Mouse (Mus musculus) midbrain, embryonic 10.5 days (tissue): ENCODE measurements around the gene Tsen54. TPM values are rescaled to one million over a fixed set of nuclear protein-coding genes. Genes with fewer than 3 reads are reported as not detected.

Experiments used
- DNase-seq: peaks from one replicate; pipeline ENCODE4 v3.0.0-alpha.2; 2017; ENCODE audit warnings: low spot score
- H3K27ac ChIP-seq: fragments of 300-500 bp; sonication (generic); replicated peaks from 2 replicates; pipeline ENCODE4 v1.5.1; 2016; ENCODE audit warnings: mild to moderate bottlenecking
- H3K27me3 ChIP-seq: fragments of 300-500 bp; sonication (generic); 2 replicates; pipeline ENCODE4 v1.6.1; 2016; ENCODE audit warnings: low read depth, mild to moderate bottlenecking; ENCODE audit not compliant: poor library complexity, severe bottlenecking
- H3K36me3 ChIP-seq: fragments of 300-500 bp; sonication (generic); 2 replicates; pipeline ENCODE4 v1.6.1; 2016; ENCODE audit warnings: mild to moderate bottlenecking, moderate library complexity
- H3K4me1 ChIP-seq: fragments of 300-500 bp; sonication (generic); 2 replicates; pipeline ENCODE4 v1.6.1; 2016
- H3K4me3 ChIP-seq: fragments of 300-500 bp; sonication (generic); 2 replicates; pipeline ENCODE4 v1.5.1; 2016; ENCODE audit warnings: mild to moderate bottlenecking, moderate library complexity
- H3K9me3 ChIP-seq: fragments of 300-500 bp; sonication (generic); replicated peaks from 2 replicates; pipeline ENCODE4 v1.6.1; 2016; ENCODE audit warnings: mild to moderate bottlenecking
- WGBS: fragments of 180-500 bp; shearing (Covaris S2); methylation state at CpG from one replicate; pipeline ENCODE4 v1.1.7; 2016; 5-methylcytosine and 5-hydroxymethylcytosine counted together
- microRNA-seq: library from miRNA; unstranded; fragments of <30 nt; microRNA quantifications from one replicate; pipeline ENCODE4, GENCODE M21; 2017
- polyA plus RNA-seq: library from polyadenylated mRNA; unstranded; fragments of >200 nt; fragmentation: Nextera tagmentation; extraction: Ambion mirVana; gene quantifications from 2 replicates; pipeline ENCODE4 v1.2.1, GENCODE M21; 2016

The Tsen54 gene
- polyA plus RNA-seq, 1 experiment from 2014 or later = 39.7 TPM

GRCm38 (mm10) chr11:115858354-115858753 is 43.8 kb downstream of the Tsen54 start, which contains the start of gene Myo15b:
Myo15b (plus strand) TSS chr11:115858406.
- WGBS = 12% methylated on average over 27 of the region's 27 CpGs
- Histone ChIP-seq H3K27me3 (peaks cover 81% of the 10 kb centered on the region), H3K9me3 (no peaks in the 10 kb centered on the region), H3K4me1 (peaks cover 26% of the 10 kb centered on the region), H3K27ac (peak within 1 kb of the TSS; percentile 59; the same call in 1 of the 2 replicates), H3K36me3 (no peaks in the 10 kb centered on the region), H3K4me3 (peak within 1 kb of the TSS; percentile 51)
- peak; percentile 39 for DNase-seq

GRCm38 (mm10) chr11:115859143-115859945 is 44.8 kb downstream of the Tsen54 start:
- WGBS = 3% methylated on average over 75 of the region's 75 CpGs
- peak; percentile 87 for DNase-seq
- Histone ChIP-seq H3K9me3 (no peaks in the 10 kb centered on the region), H3K4me3 (peak overlapping the region; percentile 51), H3K27ac (peak overlapping the region; percentile 59; the same call in 1 of the 2 replicates), H3K27me3 (peaks cover 81% of the 10 kb centered on the region), H3K4me1 (peaks cover 26% of the 10 kb centered on the region), H3K36me3 (no peaks in the 10 kb centered on the region)

- Histone ChIP-seq H3K27ac (no peak overlapping the region), H3K4me3 (no peak overlapping the region), H3K36me3 (no peaks in the 10 kb centered on the region), H3K4me1 (peaks cover 27% of the 10 kb centered on the region), H3K27me3 (peaks cover 39% of the 10 kb centered on the region), H3K9me3 (no peaks in the 10 kb centered on the region)
- WGBS = 85% methylated on average over 8 of the region's 8 CpGs
- DNase-seq = no peak
These were observed 49.4 kb downstream of the Tsen54 start for GRCm38 (mm10) chr11:115863895-115864294.

GRCm38 (mm10) chr11:115869393-115869792 is 54.9 kb downstream of the Tsen54 start:
- Histone ChIP-seq H3K4me1 (peaks cover 20% of the 10 kb centered on the region), H3K36me3 (no peaks in the 10 kb centered on the region), H3K27me3 (no peaks in the 10 kb centered on the region), H3K27ac (no peak overlapping the region), H3K4me3 (no peak overlapping the region), H3K9me3 (no peaks in the 10 kb centered on the region)
- WGBS = 90% methylated on average over 8 of the region's 8 CpGs
- DNase-seq = no peak

GRCm38 (mm10) chr11:115872437-115872836 is 57.9 kb downstream of the Tsen54 start:
- Histone ChIP-seq H3K27me3 (no peaks in the 10 kb centered on the region), H3K4me1 (peaks cover 6% of the 10 kb centered on the region), H3K36me3 (no peaks in the 10 kb centered on the region), H3K27ac (no peak overlapping the region), H3K4me3 (no peak overlapping the region), H3K9me3 (no peaks in the 10 kb centered on the region)
- DNase-seq = no peak
- 72% methylated on average over 4 of the region's 4 CpGs for WGBS

Small RNA genes within 50 kb of the gene (microRNA-seq; reads per million reads assigned to microRNA genes)
- not detected for gene Mir5621

Other genes starting within 250 kb of the Tsen54 start
- 106 and 107 TPM in 2 replicates for gene Mrps7, start 210.8 kb upstream of the Tsen54 start, polyA plus RNA-seq
- 34.1 and 35.4 TPM in 2 replicates for gene Gga3, start 210.7 kb upstream of the Tsen54 start, polyA plus RNA-seq
- gene Mif4gd, start 201.8 kb upstream of the Tsen54 start, polyA plus RNA-seq = 18.5 and 20.6 TPM in 2 replicates
- gene Slc25a19, start 186.4 kb upstream of the Tsen54 start, polyA plus RNA-seq = 24.9 and 25.8 TPM in 2 replicates
- gene Grb2, start 106.1 kb upstream of the Tsen54 start, polyA plus RNA-seq = 81.7 and 88.3 TPM in 2 replicates
- gene Tmem94, start 49.3 kb upstream of the Tsen54 start, polyA plus RNA-seq = 39.6 and 45.2 TPM in 2 replicates
- gene Caskin2, start 1.1 kb upstream of the Tsen54 start, polyA plus RNA-seq = 17.5 and 18.6 TPM in 2 replicates
- gene Llgl2, start 9.3 kb downstream of the Tsen54 start, polyA plus RNA-seq = 5.5 and 5.9 TPM in 2 replicates
- gene Myo15b, start 43.7 kb downstream of the Tsen54 start, polyA plus RNA-seq = 0.12 and 0.21 TPM in 2 replicates
- gene Smim5, start 85.2 kb downstream of the Tsen54 start, polyA plus RNA-seq = 1.0 and 1.6 TPM in 2 replicates
- gene Smim6, start 97.3 kb downstream of the Tsen54 start, polyA plus RNA-seq = 1.00 and 1.3 TPM in 2 replicates
- gene Sap30bp, start 118.6 kb downstream of the Tsen54 start, polyA plus RNA-seq = 51.9 and 52.1 TPM in 2 replicates
- gene Recql5, start 118.8 kb downstream of the Tsen54 start, polyA plus RNA-seq = 30.6 and 31.8 TPM in 2 replicates
- 0.63 and 0.67 TPM in 2 replicates for gene Itgb4, start 160.0 kb downstream of the Tsen54 start, polyA plus RNA-seq
- 161 and 210 TPM in 2 replicates for gene Galk1, start 198.0 kb downstream of the Tsen54 start, polyA plus RNA-seq
- gene H3f3b, start 213.2 kb downstream of the Tsen54 start, polyA plus RNA-seq = 1,512 and 1,693 TPM in 2 replicates
- 46.4 and 52.2 TPM in 2 replicates for gene Unk, start 215.6 kb downstream of the Tsen54 start, polyA plus RNA-seq